Mouse (Mus musculus) neural tube, embryonic 14.5 days (tissue): ENCODE data around the gene Arpc5. TPM values are rescaled to one million over a fixed set of nuclear protein-coding genes. Genes with fewer than 3 reads are reported as not detected.

ENCODE experiments used
- ATAC-seq: fragments of 200-750 bp; cut with Nextera tagmentation; 2 replicates; pipeline ENCODE4 v1.8.0; 2017; ENCODE audit warnings: low read depth, mild to moderate bottlenecking, moderate TSS enrichment, moderate library complexity
- H3K27ac ChIP-seq: fragments of 300-500 bp; sonication (generic); 2 replicates; pipeline ENCODE4 v1.5.1; 2014; ENCODE audit warnings: low read depth, mild to moderate bottlenecking, control low read depth, low read length, moderate library complexity, mixed read lengths
- H3K27me3 ChIP-seq: fragments of 300-500 bp; sonication (generic); 2 replicates; pipeline ENCODE4 v1.6.1; 2014; ENCODE audit warnings: low read length; ENCODE audit not compliant: control insufficient read depth, insufficient read depth
- H3K36me3 ChIP-seq: fragments of 300-500 bp; sonication (generic); 2 replicates; pipeline ENCODE4 v1.6.1; 2014; ENCODE audit warnings: low read length, mixed read lengths; ENCODE audit not compliant: control insufficient read depth, insufficient read depth
- H3K4me1 ChIP-seq: fragments of 300-500 bp; sonication (generic); 2 replicates; pipeline ENCODE4 v1.6.1; 2014; ENCODE audit warnings: low read length; ENCODE audit not compliant: control insufficient read depth, insufficient read depth
- H3K4me2 ChIP-seq: fragments of 300-500 bp; sonication (generic); 2 replicates; pipeline ENCODE4 v1.6.1; 2014; ENCODE audit warnings: mild to moderate bottlenecking, low read depth, low read length, control low read depth
- H3K4me3 ChIP-seq: fragments of 300-500 bp; sonication (generic); 2 replicates; pipeline ENCODE4 v1.5.1; 2014; ENCODE audit warnings: low read depth, low read length, control low read depth, mixed read lengths
- H3K9ac ChIP-seq: fragments of 300-500 bp; sonication (generic); replicated peaks from 2 replicates; pipeline ENCODE4 v1.6.1; 2014; ENCODE audit warnings: low read depth, mild to moderate bottlenecking, control low read depth, low read length, mixed read lengths
- H3K9me3 ChIP-seq: fragments of 300-500 bp; sonication (generic); 2 replicates; pipeline ENCODE4 v1.6.1; 2016; ENCODE audit warnings: low read length; ENCODE audit not compliant: control insufficient read depth
- WGBS: fragments of 180-500 bp; shearing (Covaris S2); extraction: QIAGEN DNeasy Blood & Tissue Kit; methylation state at CpG from one replicate; pipeline ENCODE4 v1.1.7; 2014; 5-methylcytosine and 5-hydroxymethylcytosine counted together
- polyA plus RNA-seq: library from polyadenylated mRNA; unstranded; fragments of >200 nt; fragmentation: Nextera tagmentation; extraction: Ambion mirVana; gene quantifications from 2 replicates; pipeline ENCODE4 v1.2.1, GENCODE M21; 2014

Arpc5 gene
- 259 and 301 TPM in 2 replicates for polyA plus RNA-seq

- under 1% methylated on average over 83 of the region's 86 CpGs for WGBS
- H3K4me1 ChIP-seq, result peaks cover 3% of the 10 kb centered on the region; the same call in 1 of the 2 replicates
- ATAC-seq, result peak; percentile 97
Observed at GRCm38 (mm10) chr1:152766032-152766772, at the start of gene Arpc5, which contains the start of gene Rgl1. TSS of gene Arpc5 (plus strand) at chr1:152766542. TSS of gene Rgl1 (minus strand) at chr1:152766351.

GRCm38 (mm10) chr1:152717329-152717728, 49.0 kb upstream of the Arpc5 start:
- Histone ChIP-seq H3K4me1 (no peaks in the 10 kb centered on the region), H3K27ac (no peak overlapping the region), H3K4me2 (no peak overlapping the region), H3K9ac (no peak overlapping the region), H3K27me3 (no peaks in the 10 kb centered on the region), H3K4me3 (no peak overlapping the region), H3K9me3 (no peaks in the 10 kb centered on the region), H3K36me3 (no peaks in the 10 kb centered on the region)
- no peak for ATAC-seq
- WGBS, result 79% methylated on average over 1 of the region's 1 CpGs

More at GRCm38 (mm10) chr1:152766032-152766772, at the start of gene Arpc5, which contains the start of gene Rgl1:
- peaks cover 6% of the 10 kb centered on the region; the same call in 1 of the 2 replicates for H3K36me3 ChIP-seq
- peak within 1 kb of the TSS; percentile 85 for H3K27ac ChIP-seq
- H3K4me2 ChIP-seq, result peak within 1 kb of the TSS; percentile 69
- H3K9me3 ChIP-seq, result no peaks in the 10 kb centered on the region
- H3K9ac ChIP-seq, result peak within 1 kb of the TSS; percentile 93
- H3K4me3 ChIP-seq, result peak within 1 kb of the TSS; percentile 94
- no peaks in the 10 kb centered on the region; the same call in 1 of the 2 replicates for H3K27me3 ChIP-seq

GRCm38 (mm10) chr1:152718200-152718599, 48.1 kb upstream of the Arpc5 start:
- Histone ChIP-seq H3K27ac (no peak overlapping the region), H3K27me3 (no peaks in the 10 kb centered on the region), H3K4me2 (no peak overlapping the region), H3K9me3 (no peaks in the 10 kb centered on the region), H3K36me3 (no peaks in the 10 kb centered on the region), H3K9ac (no peak overlapping the region), H3K4me1 (no peaks in the 10 kb centered on the region), H3K4me3 (no peak overlapping the region)
- WGBS, result 73% methylated on average over 6 of the region's 6 CpGs
- ATAC-seq, result no peak

GRCm38 (mm10) chr1:152720969-152721368, 45.4 kb upstream of the Arpc5 start:
- 88% methylated on average over 4 of the region's 4 CpGs for WGBS
- ATAC-seq, result no peak
- H3K27me3 ChIP-seq, result no peaks in the 10 kb centered on the region
- H3K4me2 ChIP-seq, result no peak overlapping the region
- no peak overlapping the region for H3K4me3 ChIP-seq
- no peaks in the 10 kb centered on the region for H3K36me3 ChIP-seq
- no peak overlapping the region for H3K9ac ChIP-seq
- H3K9me3 ChIP-seq, result no peaks in the 10 kb centered on the region
- H3K27ac ChIP-seq, result no peak overlapping the region
- H3K4me1 ChIP-seq, result no peaks in the 10 kb centered on the region

- Histone ChIP-seq H3K9ac (no peak overlapping the region), H3K4me3 (no peak overlapping the region), H3K27me3 (no peaks in the 10 kb centered on the region), H3K27ac (no peak overlapping the region), H3K36me3 (no peaks in the 10 kb centered on the region), H3K4me1 (no peaks in the 10 kb centered on the region), H3K4me2 (no peak overlapping the region), H3K9me3 (no peaks in the 10 kb centered on the region)
- WGBS, result 79% methylated on average over 11 of the region's 11 CpGs
- ATAC-seq, result peak; percentile 41; the same call in 1 of the 2 replicates
Observed at GRCm38 (mm10) chr1:152721535-152722198, 44.7 kb upstream of the Arpc5 start.

DNA sequence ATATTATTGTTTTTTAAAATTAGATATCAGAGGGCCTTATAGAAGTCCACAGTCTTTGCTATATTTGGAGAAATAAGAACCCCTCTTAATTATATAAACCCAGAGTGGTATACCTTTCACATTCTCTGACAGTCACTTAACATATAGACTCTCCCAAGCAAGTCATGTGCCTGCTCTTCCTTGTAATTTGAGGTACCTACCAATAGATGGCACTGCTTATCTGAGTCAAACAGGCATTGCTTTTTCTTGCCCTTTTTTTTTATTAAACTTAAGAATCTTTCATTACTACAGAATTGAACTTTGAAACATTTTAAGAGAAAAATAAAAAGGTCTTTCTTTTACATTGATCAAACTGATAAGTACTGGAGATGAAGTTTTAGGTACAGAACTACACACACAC, 42.1 kb upstream of the Arpc5 start:
- Histone ChIP-seq H3K4me1 (no peaks in the 10 kb centered on the region), H3K9ac (no peak overlapping the region), H3K27ac (no peak overlapping the region), H3K4me3 (no peak overlapping the region), H3K27me3 (no peaks in the 10 kb centered on the region), H3K9me3 (no peaks in the 10 kb centered on the region), H3K36me3 (no peaks in the 10 kb centered on the region), H3K4me2 (no peak overlapping the region)
- no peak for ATAC-seq

DNA sequence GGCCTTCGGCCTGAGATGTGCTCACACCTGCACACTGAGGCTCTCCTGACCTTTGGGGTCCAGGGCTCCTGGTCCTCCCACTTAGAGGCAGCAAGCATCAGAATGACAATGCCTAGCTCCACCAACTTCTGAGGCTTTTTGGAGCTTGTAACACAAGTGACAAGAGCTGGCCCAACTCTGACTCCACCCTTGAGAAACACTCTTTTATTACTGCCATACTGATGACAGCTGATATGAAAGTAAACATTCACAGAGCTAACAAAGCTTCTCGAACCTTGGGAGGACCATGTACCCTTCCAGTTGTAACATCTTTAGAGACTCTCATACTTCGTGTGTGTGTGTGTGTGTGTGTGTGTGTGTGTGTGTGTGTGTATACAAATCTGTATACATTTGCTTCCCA, 40.2 kb upstream of the Arpc5 start:
- Histone ChIP-seq H3K27ac (no peak overlapping the region), H3K9ac (no peak overlapping the region), H3K4me3 (no peak overlapping the region), H3K9me3 (no peaks in the 10 kb centered on the region), H3K4me2 (no peak overlapping the region), H3K36me3 (no peaks in the 10 kb centered on the region), H3K4me1 (no peaks in the 10 kb centered on the region), H3K27me3 (no peaks in the 10 kb centered on the region)
- ATAC-seq, result no peak
- WGBS, result 87% methylated on average over 3 of the region's 3 CpGs

DNA sequence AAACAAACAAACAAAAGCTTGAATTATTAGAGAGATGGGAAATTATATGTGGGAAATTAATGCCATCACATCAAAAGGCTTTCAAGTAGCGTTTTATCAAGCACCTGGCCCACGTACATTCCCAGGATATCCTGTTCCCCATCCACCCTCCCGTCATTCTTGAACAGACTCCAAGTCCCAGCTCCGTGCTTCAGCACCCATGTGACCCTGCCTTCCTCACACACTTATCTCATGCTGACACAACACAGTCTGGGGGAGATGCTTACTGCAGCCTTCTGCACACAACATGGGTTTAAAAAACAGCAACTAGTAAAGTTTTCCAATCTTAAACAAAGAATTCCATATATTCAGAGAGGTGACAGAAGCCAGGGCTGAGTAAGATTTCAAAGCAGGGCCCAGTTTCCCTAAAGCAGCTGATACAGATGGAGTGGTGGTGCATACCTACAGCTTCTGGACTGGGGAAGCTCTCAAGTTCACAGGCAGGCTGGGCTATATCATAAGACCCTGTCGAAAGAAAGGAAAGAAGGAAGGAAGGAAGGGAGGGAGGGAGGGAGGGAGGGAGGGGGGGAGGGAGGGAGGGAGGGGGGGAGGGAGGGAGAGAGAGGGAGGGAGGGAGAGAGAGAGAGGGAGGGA, 38.6 kb upstream of the Arpc5 start:
- no peaks in the 10 kb centered on the region for H3K4me1 ChIP-seq
- H3K27me3 ChIP-seq, result no peaks in the 10 kb centered on the region
- 67% methylated on average over 4 of the region's 5 CpGs for WGBS
- no peak for ATAC-seq
- no peak overlapping the region for H3K4me2 ChIP-seq
- H3K27ac ChIP-seq, result no peak overlapping the region
- no peaks in the 10 kb centered on the region for H3K36me3 ChIP-seq
- H3K9ac ChIP-seq, result no peak overlapping the region
- no peaks in the 10 kb centered on the region for H3K9me3 ChIP-seq
- no peak overlapping the region for H3K4me3 ChIP-seq

GRCm38 (mm10) chr1:152738793-152739192, 27.5 kb upstream of the Arpc5 start:
- no peaks in the 10 kb centered on the region for H3K9me3 ChIP-seq
- no peak overlapping the region for H3K4me2 ChIP-seq
- ATAC-seq, result no peak
- H3K9ac ChIP-seq, result no peak overlapping the region
- H3K36me3 ChIP-seq, result no peaks in the 10 kb centered on the region
- no peaks in the 10 kb centered on the region for H3K4me1 ChIP-seq
- 91% methylated on average over 9 of the region's 9 CpGs for WGBS
- no peak overlapping the region for H3K27ac ChIP-seq
- H3K27me3 ChIP-seq, result no peaks in the 10 kb centered on the region
- no peak overlapping the region for H3K4me3 ChIP-seq
